Mouse (Mus musculus) E14TG2a.4 (cell line): ENCODE results near the gene Lrrc14b.

Source experiments
- CTCF ChIP-seq: conservative IDR thresholded peaks from 2 replicates; pipeline ENCODE4 v1.5.1; 2014; ENCODE audit warnings: low read length
- NANOG ChIP-seq: IDR thresholded peaks from 2 replicates; pipeline ENCODE4 v1.6.1; 2014; ENCODE audit warnings: borderline replicate concordance, low read length, mixed read lengths
- POU5F1 ChIP-seq: IDR thresholded peaks from 2 replicates; pipeline ENCODE4 v1.6.1; 2014; ENCODE audit warnings: low read length, borderline replicate concordance

DNA sequence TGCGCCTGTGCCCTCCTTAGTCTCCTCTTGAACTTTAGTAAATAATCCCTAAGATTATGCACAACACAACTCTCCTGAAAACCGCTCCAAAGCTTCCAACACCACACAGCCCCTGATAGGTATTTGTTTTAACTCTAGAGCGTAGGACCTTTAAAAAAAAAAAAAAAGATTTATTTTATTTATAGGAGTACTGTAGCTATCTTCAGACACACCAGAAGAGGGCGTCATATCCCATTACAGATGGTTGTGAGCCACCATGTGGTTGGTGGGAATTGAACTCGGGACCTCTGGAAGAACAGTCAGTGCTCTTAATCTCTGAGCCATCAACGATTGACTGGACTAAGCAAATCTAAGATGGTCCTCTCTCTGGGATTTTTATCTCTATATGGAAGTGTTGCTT is 25.9 kb upstream of the Lrrc14b start:
- no peak for TF ChIP-seq POU5F1
- no peak; the same call in 1 of the 2 replicates for TF ChIP-seq CTCF
- no peak for TF ChIP-seq NANOG
